Mouse (Mus musculus) adrenal gland (tissue): ENCODE results near the gene Olfr490.

Experiments used
- intact Hi-C: fragments of 180-260 bp; cut with DNase I; formaldehyde crosslinking; loops from one replicate; pipeline ENCODE4 v1.15.1; 2025
- long read RNA-seq, 2 experiments: library from polyadenylated mRNA; unstranded; transcript quantifications; one replicate each; pipeline ENCODE4 v2.0.0; 2020; ENCODE audit warnings: borderline replicate concordance in 1 of 2; ENCODE audit not compliant: insufficient replicate concordance in 1 of 2

Olfr490 gene
- long read RNA-seq, experiment 1, result 0 reads
- long read RNA-seq, experiment 2, result 0 reads

DNA sequence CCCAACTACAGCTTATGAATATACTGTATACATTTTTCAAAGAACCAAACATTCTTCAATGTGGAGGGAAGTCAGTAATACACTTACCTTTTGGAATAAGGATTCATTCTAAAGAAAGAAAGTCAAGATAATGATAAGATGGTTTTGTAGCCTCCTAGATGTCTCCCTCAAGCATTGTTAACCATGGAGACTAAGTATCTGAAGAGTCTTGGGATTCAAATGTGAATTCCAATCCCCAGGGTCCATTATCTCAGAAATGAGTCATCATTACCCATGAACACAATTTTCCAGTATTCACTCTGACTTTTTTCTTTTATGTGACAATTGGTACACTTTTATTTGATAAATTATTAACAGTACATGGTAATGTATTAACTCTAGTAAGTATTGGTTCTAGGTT is at the start of gene Olfr490:
Olfr490 (minus strand) TSS at position 101 of the 400 bp plus-strand sequence.
- intact Hi-C loops, result no loop called here

DNA sequence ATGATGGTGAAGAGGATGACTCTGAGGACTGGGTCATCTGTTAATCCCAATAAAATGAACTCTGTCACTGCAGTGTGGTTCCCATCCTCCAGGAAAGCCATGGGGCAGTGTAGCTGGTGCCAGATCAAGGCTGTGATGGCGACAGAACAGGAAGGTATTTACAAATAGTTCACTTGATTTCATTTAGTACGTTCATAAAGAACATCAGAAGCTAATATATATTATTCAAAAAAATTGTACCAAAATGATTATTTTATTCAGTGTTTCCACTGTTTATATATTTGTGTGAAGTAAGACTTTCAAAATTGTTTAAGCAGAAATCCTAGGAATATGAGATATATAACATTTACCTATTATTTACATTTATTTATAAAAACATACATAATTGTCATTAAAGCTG is 34.8 kb upstream of the Olfr490 start, which contains the start of gene Olfr492:
Olfr492 (minus strand) TSS at position 101 of the 400 bp plus-strand sequence.
- intact Hi-C loops, result no loop called here

DNA sequence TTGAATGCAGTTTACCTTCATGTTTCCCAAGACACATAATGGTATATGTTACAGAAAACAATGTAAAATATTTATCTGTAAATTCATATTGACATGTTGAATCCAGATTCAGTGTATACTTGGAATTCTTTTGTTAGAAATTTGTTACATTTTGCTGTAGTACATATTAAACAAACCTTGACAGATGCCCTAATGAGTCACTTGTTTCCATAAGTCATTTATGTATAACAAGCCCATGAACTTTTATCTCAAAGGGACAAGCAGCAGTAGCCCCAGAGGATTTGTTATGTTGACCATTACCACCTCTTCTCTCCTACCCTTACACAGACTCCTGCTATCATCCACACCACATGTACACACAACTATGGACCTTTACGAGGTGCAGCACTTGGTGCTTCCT is 24.4 kb upstream of the Olfr490 start, which contains the start of gene Olfr491:
Olfr491 (plus strand) TSS at position 301 of the 400 bp plus-strand sequence.
- intact Hi-C loops, result no loop called here

DNA sequence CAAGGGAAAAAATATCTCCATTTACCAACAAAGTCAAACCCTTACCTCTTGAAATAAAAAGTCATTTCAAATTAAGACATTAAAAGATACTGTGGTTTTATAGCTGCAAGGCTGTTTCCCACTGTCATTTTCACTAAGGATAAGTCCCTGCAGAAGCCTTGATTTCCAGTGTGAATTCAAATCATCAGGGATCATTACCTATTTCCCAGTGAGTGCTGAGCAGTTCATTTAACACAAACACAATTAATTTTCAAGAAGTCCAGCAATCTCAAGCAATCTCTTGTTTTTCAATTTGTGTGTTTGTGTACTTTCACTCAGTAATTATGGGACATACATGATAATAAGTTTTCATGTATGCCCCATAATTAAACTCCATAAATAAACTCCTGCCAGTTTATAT is 30.5 kb downstream of the Olfr490 start, which contains the start of gene Olfr488:
Olfr488 (minus strand) TSS at position 101 of the 400 bp plus-strand sequence.
- intact Hi-C loops, result no loop called here
